Mouse (Mus musculus): ENCODE results near the gene Islr.
"Not testable (repeated sequence)": the region's sequence is repeated elsewhere in the genome, so short reads cannot be mapped to it uniquely, and the experiment has no call there.

The Islr gene

DNA sequence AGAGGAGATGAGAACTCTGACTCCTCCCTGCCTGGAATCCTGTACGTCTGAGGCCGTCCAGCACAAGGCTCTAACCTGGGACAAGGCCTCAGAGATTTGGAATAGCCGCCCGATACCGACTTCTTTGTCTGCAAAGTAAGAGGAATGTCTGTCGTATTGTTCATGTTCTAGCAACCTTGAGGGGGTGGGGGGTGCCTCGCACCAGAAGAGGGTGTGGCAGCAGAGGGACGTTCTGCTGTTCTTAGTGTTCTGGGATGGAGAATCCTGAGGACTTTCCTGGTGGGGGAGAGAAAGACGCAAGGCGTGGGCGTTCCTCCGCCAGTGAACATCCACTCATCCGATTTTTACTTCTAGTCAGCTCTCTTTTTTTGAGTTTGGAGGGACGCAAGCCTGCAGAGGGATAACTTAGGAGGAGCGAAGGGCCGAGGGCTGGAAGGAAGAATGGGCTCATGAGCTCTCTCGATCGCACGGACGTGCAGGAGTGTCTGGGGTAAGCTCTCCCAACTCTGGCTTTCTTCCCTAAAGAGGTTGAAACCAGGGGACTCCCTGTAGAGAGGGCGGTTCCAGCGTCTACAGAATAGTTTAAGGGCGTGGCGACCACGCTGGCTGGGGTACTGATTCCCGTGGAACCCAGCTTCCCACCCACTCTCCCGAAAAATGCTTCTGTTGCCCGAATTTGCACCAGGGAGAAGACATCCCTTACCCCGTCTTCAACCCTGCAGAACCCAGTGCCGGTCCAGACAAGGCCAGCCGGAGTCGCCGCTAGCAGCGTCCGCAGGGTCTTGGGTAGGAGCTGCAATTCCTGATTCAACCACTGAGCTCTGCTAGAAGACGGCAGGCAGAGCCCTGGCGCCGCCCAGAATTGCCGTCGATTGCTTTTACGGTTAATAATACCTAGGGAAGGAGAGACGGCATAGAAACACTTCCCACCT lies at the start of gene Islr, which contains the start of gene Islr2:
Gene Islr (minus strand): TSS at position 791 of the 932 bp plus-strand sequence.
Gene Islr2 (minus strand): TSS at position 804 of the 932 bp plus-strand sequence.
- DNase-seq: no peak

DNA sequence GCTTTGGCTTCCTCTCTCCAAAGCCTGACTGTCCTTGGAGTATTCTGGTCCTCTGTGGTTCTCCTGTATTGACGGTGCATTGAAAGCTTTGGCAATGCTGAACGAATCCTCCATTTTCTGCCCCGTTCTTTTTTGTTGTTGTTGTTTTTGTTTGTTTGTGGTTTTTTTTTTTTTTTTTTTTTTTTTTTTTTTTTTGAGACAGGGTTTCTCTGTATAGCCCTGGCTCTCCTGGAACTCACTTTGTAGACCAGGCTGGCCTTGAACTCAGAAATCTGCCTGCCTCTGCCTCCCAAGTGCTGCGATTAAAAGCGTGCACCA lies 49.7 kb upstream of the Islr start:
- not testable (repeated sequence) for DNase-seq

GRCm38 (mm10) chr9:58253033-58253804 lies 49.1 kb upstream of the Islr start, which contains the start of gene Stoml1:
Gene Stoml1 (plus strand): TSS chr9:58253164.
- DNase-seq: peak; percentile 94

GRCm38 (mm10) chr9:58250730-58251129 lies 46.6 kb upstream of the Islr start:
- DNase-seq: not testable (repeated sequence)

DNA sequence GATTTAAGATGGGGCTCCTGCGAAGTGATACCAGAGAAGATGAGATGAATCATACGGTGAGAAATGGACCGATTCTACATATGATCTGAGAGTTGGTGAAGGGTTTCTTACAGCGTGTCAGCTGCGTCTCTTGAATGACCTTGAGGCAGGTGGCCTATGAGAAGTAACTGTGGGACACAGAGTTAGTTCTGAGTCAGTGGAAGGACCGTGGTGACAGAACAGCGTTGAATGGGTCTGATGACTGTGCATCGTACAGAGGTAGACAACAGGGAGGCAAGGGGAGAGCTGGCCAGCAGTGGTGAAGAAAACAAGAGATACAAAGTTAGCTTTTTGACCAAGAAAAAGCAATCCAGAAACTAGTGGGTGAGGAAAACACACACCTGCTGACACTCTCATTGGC lies 46.2 kb upstream of the Islr start:
- DNase-seq: no peak

DNA sequence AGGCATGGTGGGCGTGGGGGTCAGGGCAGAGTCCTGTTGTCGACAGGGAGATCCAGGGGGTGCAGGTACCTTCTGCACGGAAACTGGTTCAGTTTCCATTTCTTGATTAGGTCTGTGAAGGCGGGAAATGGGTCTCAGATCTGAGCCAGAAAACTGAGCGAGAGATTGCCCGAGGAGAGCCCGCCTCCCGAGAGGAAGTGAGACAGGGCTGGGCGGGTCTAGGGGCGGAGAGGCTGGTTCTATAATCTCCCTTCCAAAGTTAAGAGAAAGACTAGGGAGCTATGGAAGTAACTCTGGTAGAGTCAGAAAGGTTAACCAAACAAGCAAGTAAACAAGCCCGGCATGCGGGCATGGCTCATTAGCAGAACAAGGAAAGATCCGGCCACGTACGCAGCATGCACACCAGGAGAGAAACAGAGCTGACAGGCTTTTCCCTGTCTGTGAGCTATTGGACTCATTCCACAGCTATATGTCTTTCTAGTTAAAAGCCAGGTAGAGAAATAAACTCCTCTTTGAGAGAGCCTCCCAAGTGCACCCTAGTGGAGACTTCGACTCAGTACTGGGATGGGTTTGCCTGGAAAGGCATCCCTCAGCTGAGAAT lies 45.6 kb upstream of the Islr start, which contains the start of gene Pml:
Gene Pml (minus strand): TSS at position 195 of the 601 bp plus-strand sequence.
- peak; percentile 48 for DNase-seq

GRCm38 (mm10) chr9:58248746-58249413 lies 44.8 kb upstream of the Islr start:
- DNase-seq: no peak

DNA sequence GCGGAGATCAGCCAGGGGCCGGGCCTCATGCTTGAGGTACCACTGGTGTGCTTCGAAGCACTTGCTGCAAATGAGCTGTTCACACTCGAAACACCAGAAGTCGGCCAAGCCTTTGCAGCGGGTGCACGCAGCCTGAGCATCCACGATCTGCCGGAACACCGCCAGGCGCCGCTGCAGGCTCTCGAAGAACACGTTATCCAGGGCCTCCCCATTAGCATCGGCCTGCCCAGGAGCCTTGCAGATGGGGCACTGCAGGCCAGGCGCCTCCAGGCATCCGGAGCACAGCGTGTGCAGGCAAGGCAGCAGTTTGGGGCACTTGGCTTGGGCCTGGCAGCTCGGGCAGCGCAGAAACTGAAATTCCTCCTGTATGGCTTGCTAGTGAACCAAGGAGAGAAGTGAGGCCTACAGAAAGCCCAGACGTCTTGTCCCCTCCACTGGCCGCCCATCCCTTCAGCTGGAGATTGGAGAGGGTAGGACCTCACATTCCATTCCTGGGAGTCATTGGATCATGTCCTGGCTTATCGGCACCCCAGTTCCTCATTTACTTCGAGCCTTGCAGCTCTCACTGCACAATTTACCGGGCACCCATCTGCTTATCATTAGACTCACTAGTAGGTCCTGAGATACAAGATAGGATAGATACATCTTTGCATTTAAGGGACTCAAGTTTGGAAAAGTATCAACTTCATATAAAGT lies 43.1 kb upstream of the Islr start:
- peak; percentile 82 for DNase-seq

- DNase-seq: no peak
Observed at GRCm38 (mm10) chr9:58246083-58246591, 42.0 kb upstream of the Islr start.

DNA sequence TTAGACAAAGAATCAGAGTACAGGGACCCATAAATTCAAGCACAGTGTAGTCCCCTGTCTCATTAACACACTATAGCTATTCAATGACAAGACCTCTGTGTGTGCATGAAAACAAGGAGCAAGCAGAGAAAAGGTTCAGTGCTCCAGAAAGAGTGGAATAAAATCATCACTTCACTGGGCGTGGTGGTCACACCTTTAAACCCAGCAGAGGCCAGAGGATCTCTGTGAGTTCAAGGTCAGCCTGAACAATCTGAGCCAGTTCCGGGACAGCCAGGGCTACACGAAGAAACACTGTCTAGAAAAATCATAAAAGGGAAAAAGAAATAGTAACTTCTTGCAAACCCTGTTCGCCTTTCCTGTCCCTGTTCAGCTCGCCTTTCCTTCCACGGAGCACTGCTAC lies 39.6 kb upstream of the Islr start:
- no peak for DNase-seq

- DNase-seq: no peak
Observed at GRCm38 (mm10) chr9:58242696-58243095, 38.6 kb upstream of the Islr start.

DNA sequence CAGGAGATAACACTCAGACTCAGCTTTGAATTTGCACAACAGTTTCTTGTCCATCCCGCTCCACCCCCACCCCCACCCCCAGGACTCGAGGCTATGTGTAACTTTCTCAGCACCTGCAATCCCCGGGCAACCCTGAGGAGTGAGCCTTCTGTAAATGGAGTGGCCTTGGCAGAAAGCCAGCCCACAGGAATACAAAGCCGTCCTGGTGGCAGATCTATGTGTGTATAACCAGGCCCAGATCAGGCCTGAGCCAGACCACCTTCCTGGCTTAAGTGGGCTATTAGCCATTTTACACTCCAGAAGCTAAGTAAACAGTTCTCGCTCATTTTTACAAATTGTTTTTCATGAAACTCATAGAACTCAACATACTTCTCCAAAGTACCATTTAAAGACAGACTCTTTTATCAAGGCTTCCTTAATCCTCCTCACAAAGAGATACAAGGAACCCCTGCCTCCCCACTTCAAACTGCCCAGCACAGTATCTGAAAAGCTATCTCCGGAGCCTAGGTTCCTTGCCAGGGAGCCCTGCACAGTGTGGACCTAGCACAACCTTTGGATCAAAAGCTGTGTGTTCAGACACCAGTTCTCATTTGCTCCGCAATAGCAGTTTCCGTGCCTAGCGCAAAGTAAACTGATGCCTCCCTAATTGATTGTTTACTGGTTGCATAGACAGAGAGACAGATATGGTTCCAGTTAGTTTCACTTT lies 37.8 kb upstream of the Islr start:
- DNase-seq: no peak

DNA sequence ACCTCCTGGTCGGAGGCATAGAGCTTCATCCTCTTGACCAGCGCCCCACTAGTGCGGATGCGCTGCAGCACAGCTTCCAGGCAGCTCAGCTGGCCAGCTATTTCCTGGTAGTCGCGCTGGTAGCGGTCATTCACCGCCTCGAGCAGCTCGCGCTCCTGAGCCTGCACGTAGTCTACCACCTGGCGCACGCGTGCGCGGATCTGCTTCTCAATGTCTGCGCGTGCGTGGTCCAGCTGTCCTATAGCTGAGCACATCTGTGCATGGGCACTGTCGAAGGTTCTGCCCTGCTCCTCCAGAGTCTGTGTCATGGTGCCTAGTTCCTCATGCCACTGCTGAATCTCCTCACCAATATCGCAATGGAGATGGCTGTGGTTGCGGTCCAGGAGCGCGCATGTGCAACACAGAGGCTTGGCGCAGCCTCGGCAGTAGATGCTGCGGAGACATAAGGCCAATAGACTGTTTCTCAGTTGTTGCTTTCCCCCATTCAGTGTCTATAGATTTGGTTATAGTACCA lies 30.5 kb upstream of the Islr start:
- no peak for DNase-seq

- DNase-seq: peak; percentile 37
Observed at GRCm38 (mm10) chr9:58232374-58232773, 28.3 kb upstream of the Islr start.

GRCm38 (mm10) chr9:58231746-58232145 lies 27.6 kb upstream of the Islr start:
- peak; percentile 24 for DNase-seq

DNA sequence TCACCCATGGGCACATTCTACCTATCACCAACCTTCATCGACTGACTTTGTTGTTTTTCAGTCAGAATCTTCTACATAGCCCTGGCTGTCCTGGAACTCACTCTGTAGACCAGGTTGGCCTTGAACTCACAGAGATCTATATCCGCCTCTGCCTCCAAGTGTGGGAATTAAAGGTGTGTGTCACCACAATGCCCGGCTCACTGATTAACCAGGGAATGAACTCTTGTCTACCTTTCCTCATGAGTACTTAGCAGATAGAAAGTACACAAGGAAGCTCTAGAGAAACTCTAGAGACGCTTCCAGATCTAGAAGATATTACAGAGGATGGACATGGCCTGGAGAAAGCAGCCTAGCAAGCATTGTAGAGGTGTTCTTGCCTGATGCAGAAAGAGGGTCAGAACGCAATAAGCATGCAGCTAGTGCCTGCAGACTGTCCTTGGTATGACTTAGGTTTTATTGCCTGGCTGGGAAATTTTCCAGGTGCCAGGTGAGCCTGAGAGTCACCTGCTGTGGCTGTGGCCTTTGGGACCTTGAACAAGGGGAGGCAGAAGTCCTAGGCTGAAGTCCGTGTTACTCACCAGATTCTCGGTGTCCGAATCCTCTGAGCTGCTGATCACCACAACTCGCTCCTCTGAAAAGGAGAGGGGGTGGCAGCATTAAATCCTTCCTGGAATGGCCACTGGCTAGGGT lies 24.8 kb upstream of the Islr start:
- no peak for DNase-seq

- no peak for DNase-seq
Observed at GRCm38 (mm10) chr9:58225915-58226913, 22.1 kb upstream of the Islr start.

DNA sequence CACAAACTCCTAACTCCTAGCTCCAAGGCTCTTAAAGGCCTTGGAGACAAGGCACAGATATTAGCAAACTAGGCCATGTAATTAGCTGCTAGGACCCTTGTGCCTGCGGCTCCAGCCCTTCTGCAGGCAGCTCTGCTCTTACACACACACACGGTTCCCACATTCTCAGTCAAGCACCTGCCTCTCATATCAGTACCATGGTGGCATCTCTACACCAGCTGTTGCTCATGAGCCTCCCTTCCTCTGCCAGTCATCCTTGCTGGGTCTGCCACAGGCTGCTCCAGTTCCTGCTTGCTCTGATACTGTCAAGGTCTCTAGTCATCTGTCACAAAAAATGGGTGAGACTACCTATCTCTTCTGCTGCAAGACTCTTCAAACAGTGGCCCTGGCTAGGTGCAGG lies 20.2 kb upstream of the Islr start:
- DNase-seq: no peak
